Mouse (Mus musculus): ENCODE data around the gene Sult1b1. TPM values are rescaled to one million over a fixed set of nuclear protein-coding genes. Genes with fewer than 3 reads are reported as not detected.
"Not testable (repeated sequence)": the region's sequence is repeated elsewhere in the genome, so short reads cannot be mapped to it uniquely, and the experiment has no call there.

Sult1b1 gene
- polyA plus RNA-seq, 1 experiment = not detected

DNA sequence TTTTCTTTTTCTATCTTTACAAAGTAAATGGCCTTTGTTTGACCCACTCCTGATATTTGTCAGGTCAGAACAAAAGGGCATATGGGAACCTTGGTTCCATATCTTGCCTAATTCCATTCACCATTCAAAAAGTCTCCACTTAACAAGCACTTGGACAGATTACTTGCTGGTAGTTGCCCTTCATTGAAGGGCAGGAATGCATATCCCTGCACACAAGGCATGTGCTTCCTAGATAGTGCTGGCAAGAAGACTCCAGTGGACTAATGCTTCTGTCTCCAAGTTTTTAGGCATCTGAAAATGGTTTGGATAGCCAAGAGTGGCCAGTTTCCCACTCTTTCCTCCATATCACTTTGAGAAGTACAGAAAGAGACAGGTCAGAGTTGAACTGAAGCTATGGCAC, 38.7 kb downstream of the Sult1b1 start:
- no peaks in the 10 kb centered on the region for H3K27me3 ChIP-seq (ENCODE audit: control insufficient read depth, insufficient read depth, low read length)
- TF ChIP-seq POLR2A (IDR thresholded peaks at IDR 0.05; ENCODE audit: borderline replicate concordance, insufficient read depth, low read length) (no peak), CTCF (IDR thresholded peaks at IDR 0.05; ENCODE audit: borderline replicate concordance, insufficient read depth, low read depth, low read length) (no peak)
- no peak for DNase-seq
- H3K27ac ChIP-seq (ENCODE audit: insufficient read depth, low read length) = no peak overlapping the region
- H3K4me1 ChIP-seq (ENCODE audit: control insufficient read depth, insufficient read depth, low read length) = no peaks in the 10 kb centered on the region
- no peak overlapping the region for H3K4me3 ChIP-seq (replicated peaks; ENCODE audit: insufficient read depth, low read depth, low read length)

DNA sequence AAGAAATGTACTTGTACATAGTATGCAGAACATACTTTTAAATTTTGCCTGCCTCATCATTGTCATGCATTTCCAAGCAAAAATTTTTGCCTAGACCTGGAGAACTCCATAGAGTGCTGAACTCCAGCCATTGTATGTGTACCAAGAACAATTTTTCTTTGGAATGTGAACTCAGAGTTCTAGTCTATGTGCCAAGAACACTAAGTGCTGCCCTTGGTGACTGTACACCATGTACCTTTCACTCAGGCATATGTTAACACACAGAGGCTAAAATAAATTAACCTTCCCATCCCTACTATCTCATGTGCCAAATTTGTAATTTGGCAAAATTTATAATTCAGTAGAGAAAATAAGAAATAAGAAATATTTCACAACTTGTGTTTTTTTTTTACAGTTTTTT, 39.1 kb downstream of the Sult1b1 start:
- H3K4me1 ChIP-seq (ENCODE audit: control insufficient read depth, insufficient read depth, low read length) = no peaks in the 10 kb centered on the region
- H3K4me3 ChIP-seq (replicated peaks; ENCODE audit: insufficient read depth, low read depth, low read length) = no peak overlapping the region
- TF ChIP-seq POLR2A (IDR thresholded peaks at IDR 0.05; ENCODE audit: borderline replicate concordance, insufficient read depth, low read length) (no peak), CTCF (IDR thresholded peaks at IDR 0.05; ENCODE audit: borderline replicate concordance, insufficient read depth, low read depth, low read length) (no peak)
- H3K27me3 ChIP-seq (ENCODE audit: control insufficient read depth, insufficient read depth, low read length) = no peaks in the 10 kb centered on the region
- no peak for DNase-seq
- H3K27ac ChIP-seq (ENCODE audit: insufficient read depth, low read length) = no peak overlapping the region

DNA sequence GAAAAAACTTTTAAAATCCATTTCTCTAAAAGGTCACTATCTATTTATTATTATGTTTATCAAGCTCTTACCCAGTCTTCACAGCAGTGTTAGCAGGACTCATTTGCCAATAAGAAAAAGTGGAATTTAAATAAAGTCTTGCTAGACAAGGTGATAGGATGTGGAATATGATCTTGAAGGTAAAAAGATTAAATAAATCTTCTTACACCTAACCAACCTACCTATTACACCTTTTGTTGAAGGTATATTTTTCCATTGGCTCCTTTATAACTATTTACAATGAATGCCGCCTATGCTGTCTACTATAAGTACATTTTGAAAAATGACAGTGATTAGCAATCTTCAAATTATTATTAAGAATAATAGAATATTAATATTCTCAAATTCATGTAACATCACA, 47.2 kb downstream of the Sult1b1 start, which contains the start of gene Ugt2a1:
TSS of gene Ugt2a1 (minus strand) at position 101 of the 400 bp plus-strand sequence.
- TF ChIP-seq POLR2A (IDR thresholded peaks at IDR 0.05; ENCODE audit: borderline replicate concordance, insufficient read depth, low read length) (no peak), CTCF (IDR thresholded peaks at IDR 0.05; ENCODE audit: borderline replicate concordance, insufficient read depth, low read depth, low read length) (no peak)
- Histone ChIP-seq H3K4me3 (replicated peaks; ENCODE audit: insufficient read depth, low read depth, low read length) (no peak within 1 kb of the TSS), H3K27ac (ENCODE audit: insufficient read depth, low read length) (no peak within 1 kb of the TSS), H3K27me3 (ENCODE audit: control insufficient read depth, insufficient read depth, low read length) (no peaks in the 10 kb centered on the region), H3K4me1 (ENCODE audit: control insufficient read depth, insufficient read depth, low read length) (no peaks in the 10 kb centered on the region)
- DNase-seq = no peak
- WGBS = 86% methylated on average over 1 of the region's 1 CpGs

DNA sequence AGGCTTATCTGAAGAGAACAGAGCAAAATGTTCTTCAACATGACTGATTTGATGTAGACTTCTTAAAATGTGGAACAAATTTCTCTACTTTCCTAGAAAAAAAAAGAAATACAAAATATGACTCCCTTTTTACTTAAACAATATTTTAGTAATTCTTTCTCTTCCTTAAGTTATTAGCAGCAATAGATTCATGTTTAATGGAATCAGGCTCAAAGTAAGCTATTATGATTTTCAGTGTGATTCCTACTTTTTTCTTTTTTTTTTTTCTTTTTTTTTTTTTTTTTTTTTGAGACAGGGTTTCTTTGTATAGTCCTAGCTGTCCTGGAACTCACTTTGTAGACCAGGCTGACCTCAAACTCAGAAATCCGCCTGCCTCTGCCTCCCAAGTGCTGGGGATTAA, 51.3 kb downstream of the Sult1b1 start, which contains the start of gene Gm43638:
TSS of gene Gm43638 (minus strand) at position 101 of the 400 bp plus-strand sequence.
- H3K4me3 ChIP-seq (replicated peaks; ENCODE audit: insufficient read depth, low read depth, low read length); DNase-seq; H3K4me1 ChIP-seq (ENCODE audit: control insufficient read depth, insufficient read depth, low read length); H3K27me3 ChIP-seq (ENCODE audit: control insufficient read depth, insufficient read depth, low read length); H3K27ac ChIP-seq (ENCODE audit: insufficient read depth, low read length): not testable (repeated sequence)
- WGBS = 88% methylated on average over 1 of the region's 1 CpGs

DNA sequence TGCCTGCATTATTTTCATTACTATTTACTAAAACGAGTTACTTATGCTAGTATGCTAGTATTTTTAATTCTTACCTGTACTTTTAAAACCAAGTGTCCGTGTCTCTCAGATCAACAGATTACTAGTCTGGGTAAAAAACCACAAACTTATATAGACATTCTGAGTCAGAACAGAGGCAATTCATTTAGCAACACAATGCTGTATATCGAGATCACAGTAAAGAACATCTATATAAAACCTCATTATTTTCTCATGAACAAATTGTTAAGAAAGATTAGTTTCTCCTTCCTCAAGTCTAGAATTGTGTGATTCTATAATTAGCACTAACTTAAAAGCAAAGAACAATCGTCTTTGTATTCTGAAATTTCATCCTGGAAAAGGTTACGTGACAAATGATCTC, 55.8 kb downstream of the Sult1b1 start, which contains the start of gene Ugt2a2:
TSS of gene Ugt2a2 (minus strand) at position 101 of the 400 bp plus-strand sequence.
- DNase-seq = no peak
- no peaks in the 10 kb centered on the region for H3K27me3 ChIP-seq (ENCODE audit: control insufficient read depth, insufficient read depth, low read length)
- no peaks in the 10 kb centered on the region for H3K4me1 ChIP-seq (ENCODE audit: control insufficient read depth, insufficient read depth, low read length)
- H3K27ac ChIP-seq (ENCODE audit: insufficient read depth, low read length) = no peak within 1 kb of the TSS
- no peak within 1 kb of the TSS for H3K4me3 ChIP-seq (replicated peaks; ENCODE audit: insufficient read depth, low read depth, low read length)
- TF ChIP-seq CTCF (IDR thresholded peaks at IDR 0.05; ENCODE audit: borderline replicate concordance, insufficient read depth, low read depth, low read length) = no peak
- no peak for TF ChIP-seq POLR2A (IDR thresholded peaks at IDR 0.05; ENCODE audit: borderline replicate concordance, insufficient read depth, low read length)
- WGBS = 73% methylated on average over 5 of the region's 5 CpGs

Other genes starting within 250 kb of the Sult1b1 start
- not detected in 2 replicates for gene Ugt2a3, start 201.0 kb downstream of the Sult1b1 start, polyA plus RNA-seq (2012; rRNA removed)
- not detected in 2 replicates for gene Ugt2b38, start 114.0 kb downstream of the Sult1b1 start, polyA plus RNA-seq (2012; rRNA removed)
- gene Ugt2a2, start 55.9 kb downstream of the Sult1b1 start, polyA plus RNA-seq (2012; rRNA removed) = not detected in 2 replicates
- not detected in 2 replicates for gene Gm43638, start 51.4 kb downstream of the Sult1b1 start, polyA plus RNA-seq (2012; rRNA removed)
- not detected in 2 replicates for gene Ugt2a1, start 47.3 kb downstream of the Sult1b1 start, polyA plus RNA-seq (2012; rRNA removed)
- not detected in 2 replicates for gene Sult1d1, start 30.8 kb upstream of the Sult1b1 start, polyA plus RNA-seq (2012; rRNA removed)
- gene Sult1e1, start 53.4 kb upstream of the Sult1b1 start, polyA plus RNA-seq (2012; rRNA removed) = not detected in 2 replicates
- gene Csn1s1, start 128.0 kb upstream of the Sult1b1 start, polyA plus RNA-seq (2012; rRNA removed) = not detected in 2 replicates
- gene Csn2, start 161.4 kb upstream of the Sult1b1 start, polyA plus RNA-seq (2012; rRNA removed) = not detected in 2 replicates
- not detected in 2 replicates for gene Csn1s2a, start 236.4 kb upstream of the Sult1b1 start, polyA plus RNA-seq (2012; rRNA removed)